Mouse (Mus musculus): ENCODE data around the gene Tbc1d22a.

DNA sequence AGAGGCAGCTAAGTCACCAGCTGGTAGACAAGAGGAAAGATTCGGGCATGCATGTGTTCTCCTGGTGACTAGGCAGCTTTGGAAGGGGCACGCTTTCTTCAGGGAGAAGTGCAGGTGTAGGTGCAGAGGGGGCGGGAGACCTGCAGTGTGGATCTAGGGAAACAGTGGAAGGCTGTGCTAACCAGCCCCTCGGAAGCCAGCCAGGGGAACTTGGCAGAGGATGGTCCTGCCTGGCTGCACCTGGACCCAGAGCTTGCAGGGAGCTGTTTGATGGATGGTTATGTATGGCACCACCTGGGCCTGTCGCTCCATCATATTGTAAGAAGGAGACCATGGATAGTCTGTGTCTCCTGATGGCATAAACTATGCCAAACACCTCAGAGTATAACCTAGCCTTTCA is 214.2 kb downstream of the Tbc1d22a start:
- TF ChIP-seq POLR2A (IDR thresholded peaks at IDR 0.05; ENCODE audit: low read depth, low read length), result no peak
- no peak for TF ChIP-seq CTCF (conservative IDR thresholded peaks at IDR 0.05; ENCODE audit: insufficient read depth, insufficient read length, low read depth, low read length)

Data from kidney, adult 2 months (tissue).